Mouse (Mus musculus) B cell, adult (primary cell): Measurements from ENCODE around the gene Cntf. TPM values are rescaled to one million over a fixed set of nuclear protein-coding genes. Genes with fewer than 3 reads are reported as not detected.

Experiments used
- total RNA-seq: library from RNA; stranded (reverse); gene quantifications from 4 replicates; pipeline ENCODE4 v1.2.4, GENCODE M21; 2023; ENCODE audit not compliant: inconsistent age

Cntf gene
- total RNA-seq: 3.6 to 5.9 TPM (median 4.2 TPM) in 4 replicates

DNA sequence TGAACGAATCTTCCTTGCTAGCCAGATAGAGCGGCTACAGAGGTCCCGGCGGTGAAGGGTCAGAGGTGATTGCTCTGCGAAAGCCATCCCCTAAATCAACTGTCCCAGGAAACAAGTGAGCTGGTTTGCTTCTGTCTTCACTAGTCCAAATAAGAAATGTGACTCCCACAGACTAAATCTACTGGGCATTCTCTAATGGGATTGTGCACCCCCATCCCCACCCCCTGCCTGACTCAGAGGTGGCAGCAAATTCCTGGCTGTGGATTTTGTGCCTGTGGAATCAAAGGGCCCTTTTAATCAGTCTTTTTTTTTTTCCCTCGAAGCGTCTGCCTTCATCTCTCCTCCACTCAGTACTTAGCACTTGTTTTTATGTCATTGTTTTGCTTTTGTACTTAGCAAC is at the start of gene Cntf:
Cntf (minus strand) TSS at position 325 of the 400 bp plus-strand sequence.

DNA sequence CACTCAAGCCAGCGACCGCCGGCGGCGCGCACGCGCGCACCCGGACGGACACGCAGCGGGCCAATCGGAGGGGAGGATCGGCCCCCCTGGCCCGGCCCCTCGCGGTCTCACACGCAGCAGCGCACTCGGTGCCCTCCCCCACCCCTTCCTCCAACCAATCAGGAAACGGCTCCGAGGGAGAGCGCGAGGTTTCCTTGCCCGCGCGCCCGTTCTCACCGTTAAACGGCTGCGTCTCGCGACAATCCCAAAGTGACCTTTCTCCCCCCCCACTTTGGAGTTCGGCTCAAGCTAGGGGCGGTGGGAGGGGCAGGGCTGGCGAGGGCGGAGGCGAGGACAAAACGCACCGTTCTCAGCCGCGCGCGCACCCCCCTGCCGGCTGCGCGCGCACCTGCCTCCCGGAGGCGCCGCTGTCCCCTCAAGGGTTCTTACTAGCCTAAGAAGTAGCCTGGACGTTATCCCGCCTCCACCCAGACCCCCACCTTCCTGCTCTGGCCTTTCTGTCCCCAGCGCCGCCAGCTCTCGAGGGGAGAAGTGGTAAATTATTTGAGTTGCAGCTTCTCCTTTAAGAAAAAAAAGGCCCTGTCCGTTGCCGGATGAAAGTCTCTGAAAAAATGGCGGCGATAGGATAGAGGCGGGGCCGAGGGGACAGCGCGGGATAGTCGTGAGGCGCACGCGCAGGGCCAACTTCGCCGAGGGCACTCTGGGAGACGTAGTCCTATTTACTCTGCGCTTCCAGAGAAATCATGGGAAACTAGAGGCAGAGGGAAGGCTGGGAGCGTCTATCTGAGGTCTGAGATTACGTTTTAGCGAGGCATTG is 30.3 kb upstream of the Cntf start, which contains the start of the genes Zfp91 and Lpxn:
Zfp91 (minus strand) TSS at position 616 of the 817 bp plus-strand sequence.
Lpxn (plus strand) TSS at position 683 of the 817 bp plus-strand sequence.

Other genes starting within 250 kb of the Cntf start
- 136 to 142 TPM (median 138 TPM) in 4 replicates for gene Fam111a, start 219.9 kb downstream of the Cntf start, total RNA-seq
- not detected in 4 replicates for gene Gm4952, start 165.7 kb downstream of the Cntf start, total RNA-seq
- gene Glyat, start 132.3 kb downstream of the Cntf start, total RNA-seq: not detected in 4 replicates
- gene Olfr1442, start 95.2 kb downstream of the Cntf start, total RNA-seq: not detected in 4 replicates
- gene Olfr1443, start 87.5 kb downstream of the Cntf start, total RNA-seq: not detected in 4 replicates
- not detected in 4 replicates for gene Keg1, start 69.8 kb downstream of the Cntf start, total RNA-seq
- gene Zfp91, start 30.5 kb upstream of the Cntf start, total RNA-seq: 85.2 to 90.8 TPM (median 88.5 TPM) in 4 replicates
- gene Lpxn, start 30.6 kb upstream of the Cntf start, total RNA-seq: 81.9 to 88.1 TPM (median 84.2 TPM) in 4 replicates
- gene Gm5244, start 81.0 kb upstream of the Cntf start, total RNA-seq: 2.7 to 5.5 TPM (median 4.1 TPM) in 4 replicates
- gene Olfr1444, start 91.7 kb upstream of the Cntf start, total RNA-seq: 0.61 to 1.3 TPM (median 0.63 TPM) in 4 replicates
- gene Olfr1445, start 118.2 kb upstream of the Cntf start, total RNA-seq: not detected in 4 replicates
- gene Olfr1446, start 127.9 kb upstream of the Cntf start, total RNA-seq: not detected in 4 replicates
- not detected in 4 replicates for gene Olfr1447, start 138.1 kb upstream of the Cntf start, total RNA-seq
- gene Olfr1448, start 158.8 kb upstream of the Cntf start, total RNA-seq: not detected in 4 replicates
- gene Olfr1449, start 165.2 kb upstream of the Cntf start, total RNA-seq: not detected in 4 replicates
- not detected in 4 replicates for gene Olfr1450, start 184.6 kb upstream of the Cntf start, total RNA-seq
- gene Olfr1451, start 229.4 kb upstream of the Cntf start, total RNA-seq: not detected in 4 replicates